Mouse (Mus musculus) heart, adult 8-10 months (tissue): ENCODE data around the gene Agl. TPM values are rescaled to one million over a fixed set of nuclear protein-coding genes. Genes with fewer than 3 reads are reported as not detected.

ENCODE experiments used
- DNase-seq: peaks from one replicate; pipeline ENCODE4 v3.0.0; 2022; ENCODE audit warnings: low spot score
- total RNA-seq, 4 experiments: library from RNA; stranded (reverse); gene quantifications; 2 replicates each; pipeline ENCODE4 v1.2.4; 2022

Gene Agl
- 100 to 1,000 TPM; 187 to 207 (median 200) TPM for total RNA-seq

- DNase-seq, result peak; percentile 91
Measured at GRCm38 (mm10) chr3:116807811-116808506, at the start of gene Agl. Gene Agl (minus strand): TSS chr3:116808166.

GRCm38 (mm10) chr3:116857611-116858010 is 49.6 kb upstream of the Agl start:
- no peak for DNase-seq

GRCm38 (mm10) chr3:116852421-116852820 is 44.5 kb upstream of the Agl start:
- DNase-seq, result no peak

GRCm38 (mm10) chr3:116850376-116850775 is 42.4 kb upstream of the Agl start:
- DNase-seq, result no peak

- DNase-seq, result no peak
Measured at GRCm38 (mm10) chr3:116848936-116849335, 41.0 kb upstream of the Agl start.

GRCm38 (mm10) chr3:116848099-116848498 is 40.1 kb upstream of the Agl start:
- no peak for DNase-seq

- no peak for DNase-seq
Measured at GRCm38 (mm10) chr3:116846084-116846483, 38.1 kb upstream of the Agl start.

GRCm38 (mm10) chr3:116844880-116845579 is 37.1 kb upstream of the Agl start:
- no peak for DNase-seq

- no peak for DNase-seq
Measured at GRCm38 (mm10) chr3:116841311-116841710, 33.3 kb upstream of the Agl start.

- no peak for DNase-seq
Measured at GRCm38 (mm10) chr3:116836681-116837475, 28.9 kb upstream of the Agl start.

- peak; percentile 87 for DNase-seq
Measured at GRCm38 (mm10) chr3:116835770-116836680, 28.1 kb upstream of the Agl start.

- DNase-seq, result no peak
Measured at GRCm38 (mm10) chr3:116835350-116835749, 27.4 kb upstream of the Agl start.

GRCm38 (mm10) chr3:116834241-116834640 is 26.3 kb upstream of the Agl start:
- DNase-seq, result no peak

- no peak for DNase-seq
Measured at GRCm38 (mm10) chr3:116833491-116833890, 25.5 kb upstream of the Agl start.

GRCm38 (mm10) chr3:116832526-116833310 is 24.8 kb upstream of the Agl start:
- DNase-seq, result peak; percentile 36

GRCm38 (mm10) chr3:116831324-116831723 is 23.4 kb upstream of the Agl start:
- no peak for DNase-seq

GRCm38 (mm10) chr3:116829274-116829920 is 21.4 kb upstream of the Agl start:
- DNase-seq, result no peak

- no peak for DNase-seq
Measured at GRCm38 (mm10) chr3:116826471-116827215, 18.7 kb upstream of the Agl start.

- DNase-seq, result no peak
Measured at GRCm38 (mm10) chr3:116817231-116817630, 9.3 kb upstream of the Agl start.
